31 mouse cellular contexts compared by ENCODE assay signal in the genomic region with DNA sequence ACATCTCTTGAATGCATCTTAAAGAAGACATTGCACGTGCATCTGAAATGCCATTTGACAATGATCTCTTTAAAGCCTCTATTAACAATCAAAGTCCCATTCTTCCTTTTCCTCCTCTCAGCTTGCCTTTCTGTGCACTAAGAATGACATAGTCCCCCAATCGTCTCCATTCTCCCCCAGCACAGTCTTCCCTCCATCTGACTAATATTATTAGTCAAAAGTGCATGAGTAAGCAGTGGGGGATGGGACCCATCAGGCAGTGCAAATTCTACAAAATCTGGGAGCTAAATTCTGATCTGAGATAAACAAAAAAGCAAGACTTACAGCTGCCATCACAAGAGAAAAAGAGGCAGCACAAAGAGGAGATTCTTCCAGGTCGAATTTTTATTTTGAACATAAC.
DNase-seq lines count a peak whose midpoint lies in the region; ATAC-seq lines count a peak whose summit lies in the region.
"Had no signal": no experiment of that assay in that cellular context is flagged by ENCODE, and none has a peak within 500 bp of the region (broad histone marks: within the 10 kb centered on the region; RNA-seq: fewer than 3 reads in every experiment).

No protein-coding gene starts in this region.

- H3K4me1 ChIP-seq in forebrain, embryonic 15.5 days: no peaks in the 10 kb centered on the region
- H3K4me1 ChIP-seq in forebrain, embryonic 12.5 days: no peaks in the 10 kb centered on the region
- H3K4me1 ChIP-seq: embryonic facial prominence, embryonic 10.5 days; embryonic facial prominence, embryonic 13.5 days; intestine, embryonic 15.5 days had no signal

- H3K27ac ChIP-seq in forebrain, embryonic 15.5 days (replicated peaks): no peak overlapping the region
- no peak overlapping the region for H3K27ac ChIP-seq in forebrain, embryonic 12.5 days
- H3K27ac ChIP-seq: embryonic facial prominence, embryonic 10.5 days; embryonic facial prominence, embryonic 13.5 days; gastrocnemius, adult 2 months; heart, embryonic 15.5 days; hindbrain, embryonic 10.5 days; hindbrain, embryonic 13.5 days; intestine, embryonic 15.5 days had no signal

- H3K9ac ChIP-seq in forebrain, embryonic 15.5 days (replicated peaks): no peak overlapping the region
- no peak overlapping the region for H3K9ac ChIP-seq in forebrain, embryonic 12.5 days
- H3K9ac ChIP-seq: embryonic facial prominence, embryonic 13.5 days; heart, embryonic 12.5 days; heart, embryonic 15.5 days; hindbrain, embryonic 13.5 days; intestine, embryonic 15.5 days had no signal

- no peaks in the 10 kb centered on the region for H3K9me3 ChIP-seq in forebrain, embryonic 15.5 days
- no peaks in the 10 kb centered on the region for H3K9me3 ChIP-seq in forebrain, embryonic 12.5 days
- H3K9me3 ChIP-seq: embryonic facial prominence, embryonic 10.5 days; embryonic facial prominence, embryonic 13.5 days; heart, embryonic 12.5 days; heart, embryonic 15.5 days; hindbrain, embryonic 10.5 days; hindbrain, embryonic 13.5 days; intestine, embryonic 15.5 days had no signal

- no peak overlapping the region for H3K4me3 ChIP-seq in forebrain, embryonic 15.5 days
- no peak overlapping the region for H3K4me3 ChIP-seq in forebrain, embryonic 12.5 days (replicated peaks)
- H3K4me3 ChIP-seq: embryonic facial prominence, embryonic 10.5 days; embryonic facial prominence, embryonic 13.5 days; erythroblast, embryonic 14.5 days; gastrocnemius, adult 2 months; heart, embryonic 12.5 days; heart, embryonic 15.5 days; hindbrain, embryonic 10.5 days; hindbrain, embryonic 13.5 days; intestine, embryonic 15.5 days had no signal

- intact Hi-C loops in left cerebral cortex, postnatal 4 days (cut with DNase I): no loop called here

- ATAC-seq in forebrain, embryonic 15.5 days (replicated peaks): peak; percentile 60
- ATAC-seq in forebrain, embryonic 12.5 days (ENCODE audit: low FRiP score): no peak
- ATAC-seq: activated CD4-positive, CD25-positive, alpha-beta regulatory T cell, adult 4 months; CD4-positive, CD25-positive, alpha-beta regulatory T cell, adult 4 months; hindbrain, embryonic 16.5 days; intestine, embryonic 15.5 days had no signal

- H3K4me2 ChIP-seq in forebrain, embryonic 15.5 days (replicated peaks): no peak overlapping the region
- H3K4me2 ChIP-seq in forebrain, embryonic 12.5 days: no peak overlapping the region
- H3K4me2 ChIP-seq: embryonic facial prominence, embryonic 13.5 days; heart, embryonic 12.5 days; heart, embryonic 15.5 days; hindbrain, embryonic 13.5 days; intestine, embryonic 15.5 days had no signal

- peak; percentile 56 for DNase-seq in 3T3-L1 (ENCODE audit: low read depth, low spot score)
- peak; percentile 9 for DNase-seq in brain, adult 2 months (ENCODE audit: low read depth, low spot score)
- no peak for DNase-seq in kidney, postnatal 25 days
- no peak for DNase-seq in left cerebral cortex, postnatal 4 days
- DNase-seq: adrenal gland, adult 8-10 months; adrenal gland, postnatal 25 days; cerebellum, adult 11-12 months; cerebellum, adult 8-10 months; cerebellum, postnatal 10 days; cerebellum, postnatal 36 days; embryo, embryonic 11 days; gastrocnemius, adult 2 months; gastrocnemius, postnatal 14 days; heart, adult 18-20 months; heart, postnatal 10 days; heart, postnatal 36 days; kidney, adult 11 months; kidney, adult 8-10 months had no signal

- 56% methylated on average over 3 of the region's 3 CpGs for whole genome bisulfite sequencing in forebrain, embryonic 15.5 days
- 45% methylated on average over 3 of the region's 3 CpGs for WGBS in forebrain, embryonic 12.5 days

- no peaks in the 10 kb centered on the region for H3K27me3 ChIP-seq in forebrain, embryonic 15.5 days
- H3K27me3 ChIP-seq in forebrain, embryonic 12.5 days: no peaks in the 10 kb centered on the region
- H3K27me3 ChIP-seq: embryonic facial prominence, embryonic 13.5 days; heart, embryonic 12.5 days; heart, embryonic 15.5 days; hindbrain, embryonic 13.5 days; intestine, embryonic 15.5 days had no signal

- H3K36me3 ChIP-seq in forebrain, embryonic 15.5 days: no peaks in the 10 kb centered on the region
- no peaks in the 10 kb centered on the region for H3K36me3 ChIP-seq in forebrain, embryonic 12.5 days (replicated peaks)
- H3K36me3 ChIP-seq: embryonic facial prominence, embryonic 10.5 days; embryonic facial prominence, embryonic 13.5 days; heart, embryonic 12.5 days; heart, embryonic 15.5 days; hindbrain, embryonic 10.5 days; hindbrain, embryonic 13.5 days; intestine, embryonic 15.5 days had no signal

Comparison
In these comparisons a context has a peak if more than half of its experiments do, and no peak if none do; other contexts are left out.
1. DNase-seq: peak in 3T3-L1 (single experiment) and brain, adult 2 months (single experiment); none in kidney, postnatal 25 days (0 of 2) and left cerebral cortex, postnatal 4 days (single experiment).